Mouse (Mus musculus) midbrain, postnatal 0 days (tissue): ENCODE data around the gene Zfp319. TPM values are rescaled to one million over a fixed set of nuclear protein-coding genes. Genes with fewer than 3 reads are reported as not detected.

ENCODE experiments used
- ATAC-seq: fragments of 200-750 bp; cut with Nextera tagmentation; 2 replicates; pipeline ENCODE4 v1.8.0; 2017; ENCODE audit warnings: moderate number of reproducible peaks, mild to moderate bottlenecking, moderate TSS enrichment, moderate library complexity; ENCODE audit not compliant: low FRiP score
- DNase-seq: peaks from one replicate; pipeline ENCODE4 v3.0.0-alpha.2; 2015; ENCODE audit warnings: low spot score
- H3K27ac ChIP-seq: fragments of 300-500 bp; sonication (generic); 2 replicates; pipeline ENCODE4 v1.5.1; 2014; ENCODE audit warnings: low read depth, mild to moderate bottlenecking, low read length, mixed read lengths
- H3K27me3 ChIP-seq: fragments of 300-500 bp; sonication (generic); 2 replicates; pipeline ENCODE4 v1.6.1; 2014; ENCODE audit warnings: low read length, control low read depth, mixed read lengths; ENCODE audit not compliant: insufficient read depth
- H3K36me3 ChIP-seq: fragments of 300-500 bp; sonication (generic); 2 replicates; pipeline ENCODE4 v1.6.1; 2014; ENCODE audit warnings: low read length, control low read depth, mixed read lengths; ENCODE audit not compliant: insufficient read depth
- H3K4me1 ChIP-seq: fragments of 300-500 bp; sonication (generic); 2 replicates; pipeline ENCODE4 v1.6.1; 2014; ENCODE audit warnings: mild to moderate bottlenecking, control low read depth, antibody characterized with exemption, low read length, mixed read lengths; ENCODE audit not compliant: insufficient read depth
- H3K4me2 ChIP-seq: fragments of 300-500 bp; sonication (generic); 2 replicates; pipeline ENCODE4 v1.6.1; 2014; ENCODE audit warnings: low read depth, mild to moderate bottlenecking, low read length, mixed read lengths; ENCODE audit not compliant: poor library complexity, severe bottlenecking
- H3K4me3 ChIP-seq: fragments of 300-500 bp; sonication (generic); 2 replicates; pipeline ENCODE4 v1.5.1; 2014; ENCODE audit warnings: low read depth, mild to moderate bottlenecking, low read length, moderate library complexity
- H3K9ac ChIP-seq: fragments of 300-500 bp; sonication (generic); replicated peaks from 2 replicates; pipeline ENCODE4 v1.6.1; 2014; ENCODE audit warnings: mild to moderate bottlenecking, low read length, moderate library complexity, mixed read lengths; ENCODE audit not compliant: poor library complexity, severe bottlenecking
- H3K9me3 ChIP-seq: fragments of 300-500 bp; sonication (generic); 2 replicates; pipeline ENCODE4 v1.6.1; 2016; ENCODE audit warnings: low read length, control low read depth
- CTCF ChIP-seq: IDR thresholded peaks from 2 replicates; pipeline ENCODE4 v1.5.1; 2016; ENCODE audit warnings: antibody characterized with exemption, mild to moderate bottlenecking
- WGBS: fragments of 180-500 bp; shearing (Covaris S2); extraction: QIAGEN DNeasy Blood & Tissue Kit; methylation state at CpG from one replicate; pipeline ENCODE4 v1.1.7; 2014; 5-methylcytosine and 5-hydroxymethylcytosine counted together
- polyA plus RNA-seq: library from polyadenylated mRNA; unstranded; fragments of >200 nt; fragmentation: Nextera tagmentation; extraction: Ambion mirVana; gene quantifications from 2 replicates; pipeline ENCODE4 v1.2.1, GENCODE M21; 2015
- total RNA-seq: library from RNA; depleted of rRNA; stranded (reverse); fragments of >200 nt; gene quantifications from 2 replicates; pipeline ENCODE4 v1.2.3, GENCODE M21; 2014; rRNA removed

Gene Zfp319
- total and polyA plus RNA-seq, 2 experiments from 2014 or later = 11.7 to 20.1 TPM

DNA sequence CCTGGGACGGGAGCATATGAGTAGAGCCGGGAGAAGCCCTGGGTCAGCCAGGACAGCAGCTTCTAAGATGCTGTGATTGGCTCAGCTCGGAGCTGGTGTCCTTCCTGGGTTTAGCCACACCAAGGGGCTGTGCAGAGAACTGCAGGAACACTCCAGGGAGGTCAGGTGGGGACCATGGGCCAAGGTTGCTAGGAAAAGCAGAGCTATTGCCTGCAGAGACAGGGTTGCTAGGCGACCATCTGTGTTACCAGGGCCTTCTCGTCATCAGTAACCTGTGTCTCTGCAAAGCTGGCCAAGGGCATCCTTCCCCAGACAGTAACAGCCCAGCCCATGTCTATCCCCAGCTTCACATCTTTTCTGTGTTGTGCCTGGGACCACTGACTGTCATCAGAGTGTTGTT, 50.3 kb downstream of the Zfp319 start:
- Histone ChIP-seq H3K36me3 (no peaks in the 10 kb centered on the region), H3K4me3 (no peak overlapping the region), H3K27me3 (no peaks in the 10 kb centered on the region), H3K4me2 (no peak overlapping the region), H3K4me1 (no peaks in the 10 kb centered on the region), H3K9me3 (no peaks in the 10 kb centered on the region), H3K9ac (no peak overlapping the region), H3K27ac (0 out of 2 replicates have a peak overlapping the region, but pooled peaks have one; percentile 8)
- ATAC-seq (peak; percentile 88), DNase-seq (peak; percentile 61)
- 49% methylated on average over 5 of the region's 5 CpGs for WGBS
- peak; percentile 39 for TF ChIP-seq CTCF

Other genes with a start within 250 kb of the Zfp319 start
- 57.0 and 60.6 TPM in 2 replicates for gene Kifc3, start 129.1 kb downstream of the Zfp319 start, total RNA-seq
- gene Kifc3, start 129.1 kb downstream of the Zfp319 start, polyA plus RNA-seq = 37.3 and 38.9 TPM in 2 replicates
- gene Cngb1, start 25.4 kb downstream of the Zfp319 start, total RNA-seq = 0.38 and 0.76 TPM in 2 replicates
- 0.54 and 0.79 TPM in 2 replicates for gene Cngb1, start 25.4 kb downstream of the Zfp319 start, polyA plus RNA-seq
- gene Tepp, start 21.4 kb downstream of the Zfp319 start, total RNA-seq = 0.77 and 1.1 TPM in 2 replicates
- gene Tepp, start 21.4 kb downstream of the Zfp319 start, polyA plus RNA-seq = 2.5 and 3.7 TPM in 2 replicates
- gene Usb1, start 334 bp upstream of the Zfp319 start, total RNA-seq = 65.8 and 87.0 TPM in 2 replicates
- 28.9 and 30.1 TPM in 2 replicates for gene Usb1, start 334 bp upstream of the Zfp319 start, polyA plus RNA-seq
- gene Mmp15, start 20.3 kb upstream of the Zfp319 start, total RNA-seq = 52.9 and 59.1 TPM in 2 replicates
- 12.9 and 13.7 TPM in 2 replicates for gene Mmp15, start 20.3 kb upstream of the Zfp319 start, polyA plus RNA-seq
- 71.9 and 80.4 TPM in 2 replicates for gene Cfap20, start 102.9 kb upstream of the Zfp319 start, total RNA-seq
- gene Cfap20, start 102.9 kb upstream of the Zfp319 start, polyA plus RNA-seq = 119 and 129 TPM in 2 replicates
- 19.8 and 28.1 TPM in 2 replicates for gene Csnk2a2, start 158.1 kb upstream of the Zfp319 start, total RNA-seq
- gene Csnk2a2, start 158.1 kb upstream of the Zfp319 start, polyA plus RNA-seq = 8.1 and 9.6 TPM in 2 replicates
- 3.2 and 4.0 TPM in 2 replicates for gene Ccdc113, start 202.1 kb upstream of the Zfp319 start, total RNA-seq
- 2.7 and 4.0 TPM in 2 replicates for gene Ccdc113, start 202.1 kb upstream of the Zfp319 start, polyA plus RNA-seq
- gene Prss54, start 244.4 kb upstream of the Zfp319 start, total RNA-seq = not detected in 2 replicates
- 0.15 TPM in 1 of 2 replicates, not detected in the other for gene Prss54, start 244.4 kb upstream of the Zfp319 start, polyA plus RNA-seq